Mouse (Mus musculus) MEL (cell line): ENCODE data around the gene Shisal2a. TPM values are rescaled to one million over a fixed set of nuclear protein-coding genes. Genes with fewer than 3 reads are reported as not detected.

Source experiments
- DNase-seq: peaks from one replicate; pipeline ENCODE4 v3.0.0; 2011; ENCODE audit warnings: low read depth, low spot score
- H3K27ac ChIP-seq: 2 replicates; pipeline ENCODE4 v1.5.1; 2012; ENCODE audit warnings: low read depth, mild to moderate bottlenecking, control low read depth, low read length, moderate library complexity; ENCODE audit not compliant: control insufficient read depth
- H3K27me3 ChIP-seq, 2 experiments: fragments of 150-350 bp in 1 of 2; sonication (generic) in 1 of 2; 2 replicates each; pipeline ENCODE4 v1.6.1; 2012; ENCODE audit warnings: low read length in 2 of 2, mild to moderate bottlenecking in 2 of 2, improper control_type of control experiment in 1 of 2, moderate library complexity in 1 of 2; ENCODE audit not compliant: insufficient read depth in 2 of 2, control insufficient read depth in 1 of 2
- H3K36me3 ChIP-seq, 2 experiments: 2 replicates each; pipeline ENCODE4 v1.6.1; 2012 to 2014; ENCODE audit warnings: low read length in 2 of 2, improper control_type of control experiment in 1 of 2, inconsistent platforms in 1 of 2, mild to moderate bottlenecking in 1 of 2; ENCODE audit not compliant: insufficient read depth in 2 of 2, control insufficient read depth in 1 of 2
- H3K4me1 ChIP-seq, 2 experiments: fragments of 150-350 bp in 1 of 2; sonication (generic) in 1 of 2; 2 replicates each; pipeline ENCODE4 v1.6.1; 2012; ENCODE audit warnings: low read length in 2 of 2, improper control_type of control experiment in 1 of 2, mild to moderate bottlenecking in 1 of 2; ENCODE audit not compliant: insufficient read depth in 2 of 2, control insufficient read depth in 1 of 2
- H3K4me3 ChIP-seq, 2 experiments: fragments of 150-350 bp in 1 of 2; sonication (generic) in 1 of 2; 2 replicates each; pipeline ENCODE4 v1.5.1; 2012; ENCODE audit warnings: low read depth in 2 of 2, low read length in 2 of 2, mild to moderate bottlenecking in 2 of 2, moderate library complexity in 2 of 2, control low read depth in 1 of 2, improper control_type of control experiment in 1 of 2; ENCODE audit not compliant: control insufficient read depth in 1 of 2, insufficient read depth in 1 of 2
- H3K79me2 ChIP-seq: 2 replicates; pipeline ENCODE4 v1.6.1; 2012; ENCODE audit warnings: mild to moderate bottlenecking, low read length, moderate library complexity; ENCODE audit not compliant: control insufficient read depth, poor library complexity, insufficient read depth
- H3K9ac ChIP-seq: 2 replicates; pipeline ENCODE4 v1.6.1; 2012; ENCODE audit warnings: low read depth, mild to moderate bottlenecking, control low read depth, low read length, moderate library complexity; ENCODE audit not compliant: control insufficient read depth, poor library complexity, severe bottlenecking
- H3K9me3 ChIP-seq: fragments of 150-350 bp; sonication (generic); replicated peaks from 2 replicates; pipeline ENCODE4 v1.6.1; 2012; ENCODE audit warnings: mild to moderate bottlenecking, low read length, improper control_type of control experiment, moderate library complexity; ENCODE audit not compliant: insufficient read depth
- CTCF ChIP-seq, 3 experiments: IDR thresholded peaks in 2 of 3; conservative IDR thresholded peaks in 1 of 3; 2 replicates each; pipeline ENCODE4 v1.5.1; 2011 to 2012; ENCODE audit warnings: low read length in 3 of 3, low read depth in 2 of 3, mild to moderate bottlenecking in 2 of 3, improper control_type of control experiment in 1 of 3, inconsistent platforms in 1 of 3, mixed read lengths in 1 of 3, moderate library complexity in 1 of 3; ENCODE audit not compliant: control insufficient read depth in 1 of 3, insufficient read depth in 1 of 3, poor library complexity in 1 of 3, severe bottlenecking in 1 of 3
- ELF1 ChIP-seq: IDR thresholded peaks from 2 replicates; pipeline ENCODE4 v1.6.1; 2014; ENCODE audit warnings: low read depth, mild to moderate bottlenecking, inconsistent platforms, low read length, improper control_type of control experiment, moderate library complexity
- EP300 ChIP-seq, 2 experiments: IDR thresholded peaks; 2 replicates each; pipeline ENCODE4 v1.6.1; 2011; ENCODE audit warnings: improper control_type of control experiment in 2 of 2, low read length in 2 of 2, low read depth in 1 of 2, mild to moderate bottlenecking in 1 of 2
- GATA1 ChIP-seq: IDR thresholded peaks from 2 replicates; pipeline ENCODE4 v1.6.1; 2011; ENCODE audit warnings: low read depth, low read length, improper control_type of control experiment
- HCFC1 ChIP-seq: IDR thresholded peaks from 2 replicates; pipeline ENCODE4 v1.6.1; 2012; ENCODE audit warnings: low read depth, mild to moderate bottlenecking, inconsistent platforms, low read length, improper control_type of control experiment, moderate library complexity
- KAT2A ChIP-seq: conservative IDR thresholded peaks from 2 replicates; pipeline ENCODE4 v1.6.1; 2012; ENCODE audit warnings: low read depth, low read length, improper control_type of control experiment, inconsistent platforms
- MAX ChIP-seq: IDR thresholded peaks from 2 replicates; pipeline ENCODE4 v1.6.1; 2011; ENCODE audit warnings: low read length, improper control_type of control experiment
- MEF2A ChIP-seq: IDR thresholded peaks from 2 replicates; pipeline ENCODE4 v1.6.1; 2014; ENCODE audit warnings: low read depth, mild to moderate bottlenecking, inconsistent platforms, low read length, improper control_type of control experiment; ENCODE audit not compliant: poor library complexity, insufficient replicate concordance, severe bottlenecking; ENCODE audit errors: extremely low read depth
- MXI1 ChIP-seq: IDR thresholded peaks from 2 replicates; pipeline ENCODE4 v1.6.1; 2011; ENCODE audit warnings: mild to moderate bottlenecking, low read depth, low read length, improper control_type of control experiment
- MYB ChIP-seq: IDR thresholded peaks from 2 replicates; pipeline ENCODE4 v1.6.1; 2011; ENCODE audit warnings: mild to moderate bottlenecking, low read depth, low read length, improper control_type of control experiment
- POLR2A ChIP-seq, 2 experiments: IDR thresholded peaks; 2 replicates each; pipeline ENCODE4 v1.6.1; 2011 to 2012; ENCODE audit warnings: low read length in 2 of 2, mild to moderate bottlenecking in 2 of 2, control low read depth in 1 of 2, improper control_type of control experiment in 1 of 2, low read depth in 1 of 2, moderate library complexity in 1 of 2; ENCODE audit not compliant: control insufficient read depth in 1 of 2, insufficient read depth in 1 of 2, poor library complexity in 1 of 2
- POLR2AphosphoS5 ChIP-seq: IDR thresholded peaks from 2 replicates; pipeline ENCODE4 v1.6.1; 2012; ENCODE audit warnings: low read depth, borderline replicate concordance, mild to moderate bottlenecking, inconsistent platforms, low read length, moderate library complexity, mixed read lengths
- RCOR1 ChIP-seq: IDR thresholded peaks from 2 replicates; pipeline ENCODE4 v1.6.1; 2012; ENCODE audit warnings: low read depth, mild to moderate bottlenecking, inconsistent platforms, low read length, improper control_type of control experiment
- TBP ChIP-seq: IDR thresholded peaks from 2 replicates; pipeline ENCODE4 v1.8.0; 2011; ENCODE audit warnings: low read depth, low read length, improper control_type of control experiment
- USF1 ChIP-seq: IDR thresholded peaks from 2 replicates; pipeline ENCODE4 v1.6.1; 2014; ENCODE audit warnings: low read depth, mild to moderate bottlenecking, inconsistent platforms, low read length, improper control_type of control experiment, moderate library complexity
- ZNF384 ChIP-seq: IDR thresholded peaks from 2 replicates; pipeline ENCODE4 v1.6.1; 2012; ENCODE audit warnings: low read depth, mild to moderate bottlenecking, inconsistent platforms, low read length, improper control_type of control experiment
- polyA plus RNA-seq, 2 experiments: library from polyadenylated mRNA; stranded (reverse) in 1 of 2; unstranded in 1 of 2; fragments of >175 nt in 1 of 2; fragments of >200 nt in 1 of 2; gene quantifications; 2 replicates each; pipeline versions ENCODE4 v1.2.1 to v1.2.4; 2012; ENCODE audit warnings: low replicate concordance in 2 of 2, low read depth in 1 of 2; ENCODE audit not compliant: insufficient read length in 2 of 2, insufficient read depth in 1 of 2, missing spikeins in 1 of 2
- total RNA-seq: library from RNA; depleted of rRNA; stranded (reverse); fragments of 300-350 nt; gene quantifications from 2 replicates; pipeline ENCODE4 v1.2.3, GENCODE M21; 2012

The Shisal2a gene
- total and polyA plus RNA-seq, 3 experiments = not detected

GRCm38 (mm10) chr4:108349836-108350547 is 33.2 kb downstream of the Shisal2a start:
- Histone ChIP-seq H3K9me3 (no peaks in the 10 kb centered on the region), H3K4me1 (peaks cover 2 to 17% of the 10 kb centered on the region in 2 experiments; a peak in 2 of 4 replicates), H3K27me3 (no peaks in the 10 kb centered on the region), H3K36me3 (no peaks in the 10 kb centered on the region; a peak in 1 of 4 replicates), H3K4me3 (no peak overlapping the region), H3K27ac (no peak overlapping the region), H3K79me2 (no peaks in the 10 kb centered on the region), H3K9ac (no peak overlapping the region)
- TF ChIP-seq MYB (peak; percentile 9; the same call in 1 of the 2 replicates), KAT2A (no peak), EP300 (IDR thresholded peaks at IDR 0.05; ENCODE audit: low read depth in 1 of 2, low read length in 2 of 2) (peak in 1 of 2 experiments; percentile 27; a peak in 2 of 4 replicates), GATA1 (peak; percentile 6; the same call in 1 of the 2 replicates), RCOR1 (peak; percentile 60; the same call in 1 of the 2 replicates)
- peak; percentile 35 for DNase-seq

DNA sequence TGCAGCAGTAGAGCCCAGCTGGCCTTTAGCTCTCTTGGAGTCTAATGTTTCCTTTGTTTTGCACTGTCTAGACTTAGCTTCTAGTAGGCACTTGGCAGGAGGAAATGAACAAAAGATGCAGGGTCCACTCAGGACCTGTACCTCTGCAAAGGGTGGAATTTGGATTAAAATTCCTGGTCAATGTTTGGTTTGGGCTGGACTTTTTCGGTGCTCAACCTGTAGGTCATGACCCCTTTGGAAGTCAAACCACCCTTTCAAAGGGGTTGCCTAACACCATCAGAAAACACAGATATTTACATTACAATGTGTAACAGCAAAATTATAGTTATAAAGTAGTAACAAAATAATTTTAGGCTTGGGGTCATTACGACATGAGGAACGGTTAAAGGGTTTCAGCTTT is 34.1 kb downstream of the Shisal2a start:
- Histone ChIP-seq H3K9me3 (no peaks in the 10 kb centered on the region), H3K4me3 (no peak overlapping the region), H3K27me3 (no peaks in the 10 kb centered on the region)
- TF ChIP-seq ZNF384 = no peak
- no peak for TF ChIP-seq ELF1
- no peak for TF ChIP-seq TBP
- TF ChIP-seq USF1 = no peak
- TF ChIP-seq CTCF (IDR thresholded peaks at IDR 0.05 in 2 of 3, conservative IDR thresholded peaks at IDR 0.05 in 1 of 3; ENCODE audit: control insufficient read depth in 1 of 3, insufficient read depth in 1 of 3, low read depth in 2 of 3, low read length in 3 of 3, poor library complexity in 1 of 3, severe bottlenecking in 1 of 3) = no peak
- no peak for TF ChIP-seq MAX
- no peak for TF ChIP-seq MEF2A
- TF ChIP-seq RCOR1 = no peak
- no peak for TF ChIP-seq POLR2A (IDR thresholded peaks at IDR 0.05; ENCODE audit: control insufficient read depth in 1 of 2, insufficient read depth in 1 of 2, low read depth in 1 of 2, low read length in 2 of 2, poor library complexity in 1 of 2)
- TF ChIP-seq, all 39 proteins: peak for 0
- Histone ChIP-seq H3K79me2 (no peaks in the 10 kb centered on the region), H3K9ac (no peak overlapping the region), H3K36me3 (no peaks in the 10 kb centered on the region; a peak in 1 of 4 replicates), H3K27ac (no peak overlapping the region), H3K4me1 (peaks cover 2 to 17% of the 10 kb centered on the region in 2 experiments; a peak in 2 of 4 replicates)
- DNase-seq = no peak

DNA sequence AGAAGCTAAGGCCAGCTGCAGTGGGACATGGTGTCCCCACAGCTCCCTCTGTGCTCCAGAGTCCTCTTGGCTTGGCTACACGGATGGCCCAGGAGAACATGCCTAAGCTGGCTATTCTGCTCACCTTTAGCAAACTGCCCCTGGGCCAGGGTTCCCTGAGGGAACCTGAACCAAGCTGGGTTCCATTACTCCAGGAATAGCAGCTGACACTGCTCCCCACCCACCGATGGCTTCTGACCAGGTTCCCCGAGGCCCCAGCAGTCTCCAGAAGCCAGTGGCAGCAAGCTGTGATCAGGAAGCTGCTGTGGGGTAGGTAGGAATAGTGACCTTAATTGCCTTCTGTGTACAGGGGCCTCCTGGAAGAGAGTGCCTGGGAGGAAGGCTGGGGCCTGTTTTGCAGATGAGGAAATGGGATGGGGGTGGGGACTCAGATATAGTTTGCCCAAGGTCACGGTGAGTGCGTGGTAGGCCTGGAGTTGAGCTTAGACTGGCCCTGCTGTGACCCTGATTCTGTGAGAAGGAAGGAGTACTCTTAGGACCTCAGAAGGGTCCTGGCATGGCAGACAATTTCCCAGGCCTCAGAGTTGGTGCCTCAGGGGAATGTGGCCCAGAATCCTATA is 34.8 kb downstream of the Shisal2a start:
- H3K9me3 ChIP-seq = no peaks in the 10 kb centered on the region
- TF ChIP-seq POLR2A (IDR thresholded peaks at IDR 0.05; ENCODE audit: control insufficient read depth in 1 of 2, insufficient read depth in 1 of 2, low read depth in 1 of 2, low read length in 2 of 2, poor library complexity in 1 of 2) (no peak), MXI1 (no peak), MAX (no peak), KAT2A (no peak), HCFC1 (no peak), USF1 (no peak), POLR2AphosphoS5 (no peak)
- H3K4me1 ChIP-seq = peaks cover under 1 to 14% of the 10 kb centered on the region in 2 experiments; a peak in 2 of 4 replicates
- no peak overlapping the region for H3K9ac ChIP-seq
- H3K79me2 ChIP-seq = no peaks in the 10 kb centered on the region
- H3K36me3 ChIP-seq = no peaks in the 10 kb centered on the region; a peak in 1 of 4 replicates
- no peak overlapping the region for H3K27ac ChIP-seq
- no peak overlapping the region for H3K4me3 ChIP-seq
- no peak for DNase-seq
- no peaks in the 10 kb centered on the region for H3K27me3 ChIP-seq
